Mouse (Mus musculus): ENCODE measurements at regions not wholly inside any gene's neighbourhood (a gene's known extent, or its start where the extent isn't known, plus 50 kb on each side); places are given as distances from the start of the nearest gene placed in this dataset.

DNA sequence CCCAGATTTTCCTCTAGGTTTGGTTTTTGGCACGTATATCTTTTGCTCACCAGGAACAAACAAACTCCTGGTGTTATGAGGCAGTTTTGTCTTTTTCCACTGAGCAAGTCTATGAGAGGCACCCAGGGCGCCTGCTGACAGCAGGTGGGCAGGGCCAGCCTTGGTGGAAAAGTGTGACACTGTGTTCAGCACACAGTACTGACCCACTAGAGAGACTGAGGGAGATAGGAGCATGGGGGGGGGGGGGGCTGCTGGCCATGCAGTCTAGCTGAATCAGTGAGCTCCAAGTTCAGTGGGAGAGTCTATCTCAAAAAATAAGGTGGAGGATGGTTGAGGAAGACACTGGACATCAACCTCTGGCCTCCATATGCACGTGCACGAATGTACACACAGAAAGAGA, 152.1 kb downstream of the Unc5cl start:
- TF ChIP-seq POLR2A (IDR thresholded peaks at IDR 0.05; ENCODE audit: control insufficient read depth, low read depth, low read length), result no peak
- TF ChIP-seq CTCF (IDR thresholded peaks at IDR 0.05; ENCODE audit: control insufficient read depth, insufficient read depth, insufficient replicate concordance, low read depth, low read length), result no peak

Data from testis, adult 2 months (tissue).